Mouse (Mus musculus) cortical plate, adult 2 months (tissue): ENCODE measurements around the gene Asf1b.

Experiments used
- CTCF ChIP-seq: fragments of 200-500 bp; IDR thresholded peaks from 2 replicates; pipeline ENCODE4 v1.5.1; 2011; ENCODE audit warnings: mild to moderate bottlenecking, control low read depth, low read length; ENCODE audit not compliant: insufficient read depth; ENCODE audit errors: extremely low read depth
- POLR2A ChIP-seq: fragments of 200-500 bp; IDR thresholded peaks from 2 replicates; pipeline ENCODE4 v1.6.1; 2011; ENCODE audit warnings: mild to moderate bottlenecking, low read length, control low read depth; ENCODE audit not compliant: insufficient read depth; ENCODE audit errors: extremely low read depth

DNA sequence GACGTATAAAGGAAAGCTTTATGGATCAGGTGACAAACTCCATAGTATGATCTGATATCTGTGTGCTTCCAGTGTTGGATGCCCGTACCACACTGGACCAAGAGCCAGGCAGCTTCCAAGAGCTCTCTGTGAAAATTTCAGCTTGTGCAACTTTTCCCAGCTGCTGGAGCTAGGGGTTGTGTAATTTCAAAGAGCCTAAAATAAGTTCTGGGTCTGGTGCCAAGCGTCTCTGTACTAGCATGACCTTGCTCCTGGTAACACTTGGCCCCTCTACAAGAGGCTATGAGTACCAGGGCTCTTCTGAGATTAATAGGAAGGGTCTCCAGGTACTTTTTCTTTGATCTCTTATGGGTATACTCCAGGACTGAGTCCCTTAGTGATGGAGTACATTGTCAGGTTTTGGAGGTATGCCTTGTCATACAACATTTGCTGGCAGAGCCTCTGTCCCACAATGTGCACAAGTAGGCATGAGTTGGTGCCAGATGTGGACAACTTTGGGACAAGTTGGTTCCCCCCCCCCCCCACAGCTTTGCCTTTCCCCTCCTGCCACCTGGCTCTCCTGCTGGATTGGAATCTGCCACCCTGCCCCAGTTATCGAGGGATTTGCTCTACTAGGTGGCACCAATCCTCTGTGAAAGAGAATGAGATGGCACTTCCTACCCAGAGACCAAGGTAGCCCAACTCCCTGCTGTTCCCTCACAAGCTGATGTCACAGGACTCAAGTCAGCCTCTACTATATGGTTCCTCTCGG is 8.9 kb downstream of the Asf1b start:
- TF ChIP-seq POLR2A (no peak), CTCF (no peak)
